Mouse (Mus musculus) stomach, embryonic 16.5 days (tissue): ENCODE results near the gene Map1lc3b. TPM values are rescaled to one million over a fixed set of nuclear protein-coding genes. Genes with fewer than 3 reads are reported as not detected.
"Not testable (repeated sequence)": the region's sequence is repeated elsewhere in the genome, so short reads cannot be mapped to it uniquely, and the experiment has no call there.

Experiments used
- ATAC-seq: fragments of 200-750 bp; cut with Nextera tagmentation; 2 replicates; pipeline ENCODE4 v1.8.0; 2017; ENCODE audit warnings: moderate number of reproducible peaks, moderate TSS enrichment; ENCODE audit not compliant: insufficient read depth, low FRiP score
- H3K27ac ChIP-seq: fragments of 300-500 bp; sonication (generic); 2 replicates; pipeline ENCODE4 v1.5.1; 2014; ENCODE audit warnings: low read length
- H3K27me3 ChIP-seq: fragments of 300-500 bp; sonication (generic); 2 replicates; pipeline ENCODE4 v1.6.1; 2014; ENCODE audit warnings: low read length, control low read depth, mixed read lengths; ENCODE audit not compliant: control insufficient read depth, insufficient read depth
- H3K36me3 ChIP-seq: fragments of 300-500 bp; sonication (generic); 2 replicates; pipeline ENCODE4 v1.6.1; 2014; ENCODE audit warnings: low read length; ENCODE audit not compliant: control insufficient read depth, insufficient read depth
- H3K4me1 ChIP-seq: fragments of 300-500 bp; sonication (generic); 2 replicates; pipeline ENCODE4 v1.6.1; 2014; ENCODE audit warnings: low read length, control low read depth, mixed read lengths; ENCODE audit not compliant: control insufficient read depth, insufficient read depth
- H3K4me2 ChIP-seq: fragments of 300-500 bp; sonication (generic); 2 replicates; pipeline ENCODE4 v1.6.1; 2014; ENCODE audit warnings: low read depth, low read length, mixed read lengths
- H3K4me3 ChIP-seq: fragments of 300-500 bp; sonication (generic); replicated peaks from 2 replicates; pipeline ENCODE4 v1.5.1; 2014; ENCODE audit warnings: mild to moderate bottlenecking, low read length
- H3K9ac ChIP-seq: fragments of 300-500 bp; sonication (generic); 2 replicates; pipeline ENCODE4 v1.6.1; 2014; ENCODE audit warnings: low read length
- H3K9me3 ChIP-seq: fragments of 300-500 bp; sonication (generic); replicated peaks from 2 replicates; pipeline ENCODE4 v1.6.1; 2016; ENCODE audit warnings: low read length, control low read depth; ENCODE audit not compliant: control insufficient read depth
- WGBS: fragments of 180-500 bp; shearing (Covaris S2); extraction: QIAGEN DNeasy Blood & Tissue Kit; methylation state at CpG from one replicate; pipeline ENCODE4 v1.1.7; 2014; 5-methylcytosine and 5-hydroxymethylcytosine counted together
- polyA plus RNA-seq: library from polyadenylated mRNA; unstranded; fragments of >200 nt; fragmentation: Nextera tagmentation; extraction: Ambion mirVana; gene quantifications from 2 replicates; pipeline ENCODE4 v1.2.1, GENCODE M21; 2015

Map1lc3b gene
- polyA plus RNA-seq, 1 experiment from 2014 or later = 179 TPM

DNA sequence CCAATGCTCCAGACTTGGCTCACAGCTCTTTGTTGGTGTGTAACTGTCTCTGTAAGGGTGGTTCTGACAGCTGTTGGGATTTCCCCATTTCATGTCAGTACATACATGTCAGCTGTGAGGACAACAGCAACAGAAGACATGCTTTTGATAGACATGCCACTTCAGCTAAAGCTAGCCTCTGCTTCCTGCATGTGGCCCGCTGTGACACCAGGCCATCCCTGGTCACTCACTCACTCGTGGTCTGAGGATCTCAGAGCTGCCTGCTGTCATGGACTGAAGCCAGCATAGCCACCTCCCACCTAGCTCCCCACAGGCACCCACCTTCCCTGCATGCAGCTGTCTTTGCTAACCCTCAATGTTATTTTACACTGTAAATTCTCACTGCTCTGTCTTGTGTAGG, 7.3 kb downstream of the Map1lc3b start:
- H3K4me2 ChIP-seq, H3K9ac ChIP-seq, H3K4me3 ChIP-seq, H3K27me3 ChIP-seq, H3K4me1 ChIP-seq, ATAC-seq, H3K9me3 ChIP-seq, H3K27ac ChIP-seq: not testable (repeated sequence)
- peaks cover 20% of the 10 kb centered on the region for H3K36me3 ChIP-seq
- 57% methylated on average over 2 of the region's 2 CpGs for WGBS

DNA sequence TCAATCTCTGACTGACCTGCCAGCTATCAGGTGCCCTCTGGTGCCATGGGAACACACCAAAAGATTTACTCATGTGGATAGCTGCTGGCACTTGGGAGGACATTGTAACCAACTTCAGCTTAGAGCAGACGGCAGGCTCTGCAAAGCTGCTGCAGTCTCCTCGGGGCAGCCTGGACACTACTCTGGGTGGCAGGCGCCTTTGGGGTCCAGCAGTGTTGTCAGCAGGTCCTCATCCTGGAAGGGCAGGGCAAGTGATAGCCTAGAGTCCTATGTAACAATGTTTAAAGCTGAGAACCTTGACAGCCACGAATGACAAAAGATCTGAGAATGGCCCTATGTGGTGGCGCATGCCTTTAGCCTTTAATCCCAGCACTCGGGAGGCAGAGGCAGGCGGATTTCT, 8.0 kb downstream of the Map1lc3b start:
- ATAC-seq = no peak
- no peak overlapping the region for H3K4me3 ChIP-seq
- WGBS = 87% methylated on average over 7 of the region's 7 CpGs

DNA sequence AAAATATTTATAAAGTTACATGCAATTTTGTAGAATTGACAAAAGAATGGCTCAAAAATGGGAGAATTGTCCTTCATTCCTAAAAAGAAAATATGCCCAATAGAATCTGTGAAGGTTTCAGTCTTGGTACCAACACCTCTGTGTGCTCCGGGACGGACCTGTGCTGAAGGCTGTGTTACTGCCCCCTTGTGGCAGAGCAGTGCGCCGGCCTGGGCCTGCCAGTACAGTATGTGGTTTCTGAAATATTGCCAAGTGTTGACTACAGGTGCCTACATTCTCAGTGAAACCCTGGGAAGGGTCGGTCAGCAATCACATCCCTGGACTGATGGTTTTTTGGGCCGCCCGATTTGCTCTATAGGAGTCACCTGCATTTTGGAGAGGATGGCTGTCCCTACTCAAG, 8.7 kb downstream of the Map1lc3b start:
- 31% methylated on average over 7 of the region's 7 CpGs for WGBS
- ATAC-seq = no peak
- no peaks in the 10 kb centered on the region for H3K4me1 ChIP-seq
- no peaks in the 10 kb centered on the region for H3K27me3 ChIP-seq
- H3K27ac ChIP-seq = no peak overlapping the region
- H3K9ac ChIP-seq = no peak overlapping the region
- H3K36me3 ChIP-seq = peaks cover 22% of the 10 kb centered on the region
- H3K4me3 ChIP-seq = no peak overlapping the region
- no peak overlapping the region for H3K4me2 ChIP-seq
- H3K9me3 ChIP-seq = no peaks in the 10 kb centered on the region

More for the DNA sequence above, 8.0 kb downstream of the Map1lc3b start:
- Histone ChIP-seq H3K9ac (no peak overlapping the region), H3K36me3 (peaks cover 20% of the 10 kb centered on the region), H3K4me1 (no peaks in the 10 kb centered on the region), H3K4me2 (no peak overlapping the region), H3K27me3 (no peaks in the 10 kb centered on the region), H3K27ac (no peak overlapping the region), H3K9me3 (no peaks in the 10 kb centered on the region)

DNA sequence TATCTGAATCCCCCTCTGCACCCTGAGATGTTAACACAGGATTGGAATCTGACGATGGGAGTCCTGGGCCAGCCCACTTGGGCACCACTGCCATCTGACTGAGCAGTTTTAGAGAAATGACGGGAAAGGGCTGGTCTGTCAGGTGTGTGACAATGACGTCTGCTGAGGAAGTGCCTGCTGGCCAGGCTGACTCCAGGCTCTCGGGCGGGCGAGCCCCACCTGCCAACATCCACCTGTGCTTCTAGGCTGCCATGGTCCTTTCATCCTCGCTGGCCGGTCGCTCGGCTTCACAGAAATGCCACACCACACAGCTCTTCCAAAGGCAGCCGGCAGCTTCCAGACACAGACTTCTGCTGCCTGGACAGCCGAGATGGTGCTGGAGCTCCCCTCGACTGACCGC, 9.7 kb downstream of the Map1lc3b start:
- Histone ChIP-seq H3K27ac (no peak overlapping the region), H3K36me3 (peaks cover 21% of the 10 kb centered on the region), H3K4me1 (no peaks in the 10 kb centered on the region), H3K9ac (no peak overlapping the region), H3K4me3 (no peak overlapping the region), H3K9me3 (no peaks in the 10 kb centered on the region), H3K4me2 (no peak overlapping the region), H3K27me3 (no peaks in the 10 kb centered on the region)
- 87% methylated on average over 14 of the region's 14 CpGs for WGBS
- no peak for ATAC-seq

DNA sequence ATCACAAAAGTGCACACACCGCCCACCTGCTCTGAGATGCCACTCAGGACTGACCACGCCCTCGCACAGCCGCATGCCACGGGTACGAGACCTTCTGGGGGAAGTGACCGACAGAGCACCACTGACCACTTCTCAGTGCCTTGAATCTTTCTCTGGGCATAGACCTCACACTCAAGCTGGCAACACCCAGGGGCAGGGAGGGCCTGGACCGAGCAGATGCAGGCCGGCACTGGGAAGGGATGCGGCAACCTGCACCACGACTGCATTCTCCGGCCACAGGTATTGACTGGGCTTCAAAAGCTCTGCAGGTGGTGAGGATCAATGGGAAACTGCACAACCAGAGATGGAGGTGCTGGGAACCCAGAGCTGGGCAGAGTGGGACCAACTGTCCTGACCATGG, 12.2 kb downstream of the Map1lc3b start:
- ATAC-seq = no peak

DNA sequence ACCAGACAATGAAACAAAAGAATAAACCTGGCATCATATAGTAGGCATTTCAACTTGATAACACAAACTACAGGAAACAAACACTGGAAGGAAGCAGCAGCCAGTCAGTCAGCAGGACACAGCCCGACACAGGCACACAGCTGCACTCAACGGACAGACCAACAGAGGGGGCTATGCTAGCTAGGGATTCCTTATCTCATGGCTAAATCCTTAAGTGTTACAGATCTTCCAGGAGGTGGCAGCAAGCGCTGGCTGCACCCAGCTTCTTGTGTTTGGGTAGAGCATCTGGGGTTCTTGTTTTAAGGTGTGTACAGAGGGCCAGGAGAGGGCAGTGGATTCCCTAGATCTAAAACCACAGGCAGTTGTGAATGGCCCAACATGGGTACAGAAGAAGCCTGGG, 12.7 kb downstream of the Map1lc3b start:
- Histone ChIP-seq H3K4me2 (no peak overlapping the region), H3K27ac (no peak overlapping the region), H3K4me3 (no peak overlapping the region), H3K36me3 (peaks cover 17% of the 10 kb centered on the region; the same call in 1 of the 2 replicates), H3K9me3 (no peaks in the 10 kb centered on the region), H3K27me3 (no peaks in the 10 kb centered on the region), H3K4me1 (no peaks in the 10 kb centered on the region), H3K9ac (no peak overlapping the region)
- ATAC-seq = peak; percentile 15; the same call in 1 of the 2 replicates
- 31% methylated on average over 3 of the region's 3 CpGs for WGBS

More for the DNA sequence above, 12.2 kb downstream of the Map1lc3b start:
- H3K4me2 ChIP-seq = no peak overlapping the region
- peaks cover 15% of the 10 kb centered on the region; the same call in 1 of the 2 replicates for H3K36me3 ChIP-seq
- no peaks in the 10 kb centered on the region for H3K9me3 ChIP-seq
- no peak overlapping the region for H3K4me3 ChIP-seq
- H3K27ac ChIP-seq = no peak overlapping the region
- 89% methylated on average over 12 of the region's 12 CpGs for WGBS
- H3K4me1 ChIP-seq = no peaks in the 10 kb centered on the region
- no peaks in the 10 kb centered on the region for H3K27me3 ChIP-seq
- no peak overlapping the region for H3K9ac ChIP-seq

DNA sequence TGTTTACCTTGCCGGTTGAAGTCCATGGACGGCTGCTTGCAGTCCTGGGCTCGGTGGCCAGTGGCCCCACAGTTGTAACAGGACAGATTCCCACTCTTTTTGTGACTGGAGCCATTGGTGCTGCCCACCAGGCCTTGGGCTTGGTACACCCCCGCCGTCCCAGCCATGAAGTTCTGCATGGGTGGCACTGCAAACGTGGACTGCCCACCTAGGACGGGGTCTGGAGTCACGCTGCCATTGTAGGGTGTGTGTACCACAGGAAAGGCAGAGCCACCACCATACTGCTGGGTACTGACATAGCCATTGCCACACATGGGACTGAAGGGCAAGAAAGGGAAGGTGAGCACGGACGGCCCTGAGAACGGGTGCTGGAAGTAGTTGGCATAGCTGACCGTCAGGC, 13.6 kb downstream of the Map1lc3b start:
- no peak overlapping the region for H3K9ac ChIP-seq
- no peaks in the 10 kb centered on the region for H3K4me1 ChIP-seq
- no peak overlapping the region for H3K4me2 ChIP-seq
- no peak overlapping the region for H3K27ac ChIP-seq
- H3K4me3 ChIP-seq = no peak overlapping the region
- no peaks in the 10 kb centered on the region for H3K9me3 ChIP-seq
- H3K36me3 ChIP-seq = peaks cover 18% of the 10 kb centered on the region
- ATAC-seq = no peak
- 93% methylated on average over 12 of the region's 12 CpGs for WGBS
- no peaks in the 10 kb centered on the region for H3K27me3 ChIP-seq

DNA sequence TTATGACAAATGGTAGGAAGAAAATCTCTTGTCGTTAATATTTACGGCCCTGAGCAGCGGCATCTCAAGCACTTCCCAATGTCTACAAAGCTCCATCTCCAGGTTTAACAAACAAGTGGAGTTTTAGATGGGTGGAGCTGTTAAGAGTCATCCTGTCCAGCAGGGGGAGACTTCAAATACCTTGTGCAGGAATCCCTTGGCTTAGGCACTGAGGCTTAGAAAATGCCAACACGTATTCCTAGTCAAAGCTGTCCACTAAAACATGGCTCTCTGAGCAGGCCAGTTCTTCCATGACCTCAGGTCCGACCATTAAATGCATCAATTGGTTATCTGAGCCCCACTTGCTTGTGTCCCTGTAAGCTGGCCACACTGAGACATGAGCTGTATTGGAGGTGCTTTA, 17.5 kb downstream of the Map1lc3b start:
- H3K4me2 ChIP-seq = no peak overlapping the region
- no peaks in the 10 kb centered on the region for H3K27me3 ChIP-seq
- H3K4me3 ChIP-seq = no peak overlapping the region
- no peaks in the 10 kb centered on the region for H3K9me3 ChIP-seq
- H3K4me1 ChIP-seq = no peaks in the 10 kb centered on the region
- H3K9ac ChIP-seq = no peak overlapping the region
- ATAC-seq = no peak
- no peak overlapping the region for H3K27ac ChIP-seq
- peaks cover 16% of the 10 kb centered on the region for H3K36me3 ChIP-seq
- WGBS = 87% methylated on average over 5 of the region's 5 CpGs

DNA sequence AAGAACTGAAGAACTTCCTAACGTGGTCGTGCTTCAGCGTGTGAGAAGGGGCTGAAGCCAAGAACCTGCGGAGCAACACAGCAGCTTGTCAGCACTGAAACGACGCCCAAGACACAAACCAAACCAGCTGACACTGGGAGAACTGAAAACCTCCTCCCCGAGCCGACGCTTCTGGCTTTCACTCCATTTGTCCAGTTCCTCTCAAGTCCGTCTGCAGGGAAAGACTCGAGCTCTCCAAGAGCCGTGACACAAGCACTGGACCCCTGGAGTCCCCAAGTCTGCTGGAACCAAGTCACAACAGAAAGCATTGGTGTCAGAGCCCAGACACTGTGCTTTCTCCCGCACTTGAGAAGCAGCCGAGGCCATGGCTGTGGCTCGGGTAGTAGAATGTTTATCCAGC, 19.1 kb downstream of the Map1lc3b start:
- peaks cover 11% of the 10 kb centered on the region for H3K36me3 ChIP-seq
- WGBS = 89% methylated on average over 15 of the region's 15 CpGs

DNA sequence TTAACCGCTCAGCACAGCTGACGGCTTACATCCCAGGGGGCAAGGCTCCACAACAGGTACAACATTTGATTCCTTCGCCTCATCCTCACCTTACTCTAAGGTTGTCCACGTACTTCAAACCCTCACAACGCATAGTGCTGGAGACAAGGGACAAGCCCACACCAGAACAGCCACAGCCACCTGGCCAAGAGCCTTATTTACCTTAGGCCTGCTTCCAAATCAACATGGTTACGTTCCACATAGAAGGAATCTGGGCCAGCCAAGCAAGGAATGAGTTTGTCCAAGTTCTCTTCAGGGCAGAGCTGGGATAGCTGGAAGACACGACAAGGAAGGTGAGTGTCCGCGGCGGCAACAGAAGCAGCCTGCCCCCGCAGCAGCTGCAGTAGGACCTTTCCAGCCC, 19.8 kb downstream of the Map1lc3b start:
- Histone ChIP-seq H3K4me1 (no peaks in the 10 kb centered on the region), H3K27ac (no peak overlapping the region), H3K36me3 (peaks cover 8% of the 10 kb centered on the region), H3K27me3 (no peaks in the 10 kb centered on the region), H3K9ac (no peak overlapping the region), H3K4me2 (no peak overlapping the region), H3K9me3 (no peaks in the 10 kb centered on the region), H3K4me3 (no peak overlapping the region)
- no peak for ATAC-seq
- WGBS = 89% methylated on average over 11 of the region's 11 CpGs

More for the DNA sequence above, 19.1 kb downstream of the Map1lc3b start:
- Histone ChIP-seq H3K27ac (no peak overlapping the region), H3K9me3 (no peaks in the 10 kb centered on the region), H3K4me2 (no peak overlapping the region), H3K4me1 (no peaks in the 10 kb centered on the region), H3K9ac (no peak overlapping the region), H3K4me3 (no peak overlapping the region), H3K27me3 (no peaks in the 10 kb centered on the region)
- ATAC-seq = no peak
